Mouse (Mus musculus): ENCODE data around the gene Ctdnep1. TPM values are rescaled to one million over a fixed set of nuclear protein-coding genes. Genes with fewer than 3 reads are reported as not detected.
A peak's percentile ranks its signal among the peaks of the same experiment; 100 is the strongest.

The Ctdnep1 gene
- 100 to 1,000 TPM; 217 to 261 TPM for total RNA-seq (2021)
- long read RNA-seq, experiment 1, transcript Ctdnep1-201 (8 exons, 1,627 nt): major isoform, 35 of 52 reads
- long read RNA-seq, experiment 1, partial matches to known transcripts: 3 of 52 reads
- long read RNA-seq, experiment 1, other reads (novel, unspliced or antisense): 14 of 52 reads
- long read RNA-seq, experiment 2, transcript Ctdnep1-201 (8 exons, 1,627 nt): major isoform, 43 of 63 reads
- long read RNA-seq, experiment 2, partial matches to known transcripts: 16 of 63 reads
- long read RNA-seq, experiment 2, other reads (novel, unspliced or antisense): 4 of 63 reads

GRCm38 (mm10) chr11:69981141-69981762 lies at the start of gene Ctdnep1:
TSS of gene Ctdnep1 (plus strand) at chr11:69981156.
- TF ChIP-seq CTCF (IDR thresholded peaks at IDR 0.05): no peak
- DNase-seq: peak; percentile 64
- intact Hi-C loops (cut with DNase I): no loop called here
- peak within 1 kb of the TSS; percentile 92 for H3K4me3 ChIP-seq
- H3K27ac ChIP-seq: peak within 1 kb of the TSS; percentile 99

- H3K4me3 ChIP-seq: no peak overlapping the region
- intact Hi-C loops (cut with DNase I): loop anchor here (5.0 kb wide), 1 partner anchor 71 kb away; the partner anchor contains the start of gene Dvl2
- no peak for TF ChIP-seq CTCF (IDR thresholded peaks at IDR 0.05)
- DNase-seq: no peak
- no peak overlapping the region for H3K27ac ChIP-seq
Measured at GRCm38 (mm10) chr11:69931769-69932168, 49.2 kb upstream of the Ctdnep1 start.

DNA sequence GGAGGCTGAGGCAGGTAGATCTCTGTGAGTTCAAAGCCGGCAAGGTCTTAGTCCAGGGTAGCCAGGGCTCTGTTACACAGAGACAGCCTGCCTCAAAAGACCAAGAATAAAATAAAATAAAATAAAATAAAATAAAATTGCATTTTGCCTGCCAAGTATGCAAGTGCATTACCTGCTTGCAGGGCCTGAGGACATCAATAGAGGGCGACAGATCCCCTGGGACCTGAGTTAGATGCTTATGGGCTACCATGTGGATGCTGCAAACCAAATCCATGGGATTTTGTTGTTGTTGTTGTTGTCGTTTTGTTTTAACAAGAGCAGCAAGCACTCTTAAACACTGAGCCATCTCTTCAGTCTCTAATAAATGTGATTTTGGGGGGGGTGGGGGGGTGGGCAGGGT lies 48.7 kb upstream of the Ctdnep1 start:
- no peak for DNase-seq
- peak; percentile 47 for TF ChIP-seq CTCF (IDR thresholded peaks at IDR 0.05)
- intact Hi-C loops (cut with DNase I): loop anchor here (5.0 kb wide), 1 partner anchor 70 kb away; the partner anchor contains the start of gene Dvl2
- H3K4me3 ChIP-seq: no peak overlapping the region
- no peak overlapping the region for H3K27ac ChIP-seq

DNA sequence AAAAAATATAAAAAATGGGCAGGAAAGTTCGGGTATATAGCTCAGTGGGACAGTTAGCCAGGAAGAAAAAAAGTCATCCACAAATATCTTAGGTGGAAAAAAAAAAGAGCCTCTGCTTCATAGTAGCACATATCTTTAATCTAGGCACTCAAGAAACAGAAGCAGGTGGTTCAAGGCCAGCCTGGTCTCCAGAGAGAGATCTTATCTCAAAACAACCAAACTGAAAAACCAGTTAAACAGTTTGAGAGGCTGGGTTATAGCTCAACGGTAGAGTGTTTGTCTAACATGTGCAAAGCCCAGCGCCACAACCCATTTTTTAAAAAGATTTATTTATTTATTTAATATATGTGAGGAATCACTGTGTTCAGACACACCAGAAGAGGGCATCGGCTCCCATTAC lies 47.9 kb upstream of the Ctdnep1 start:
- no peak for DNase-seq
- H3K4me3 ChIP-seq: no peak overlapping the region
- no peak overlapping the region for H3K27ac ChIP-seq
- intact Hi-C loops (cut with DNase I): loop anchor here (5.0 kb wide), 1 partner anchor 69 kb away; the partner anchor contains the start of gene Dvl2
- no peak for TF ChIP-seq CTCF (IDR thresholded peaks at IDR 0.05)

GRCm38 (mm10) chr11:69934169-69934568 lies 46.8 kb upstream of the Ctdnep1 start:
- peak; percentile 96 for DNase-seq
- peak overlapping the region; percentile 83 for H3K27ac ChIP-seq
- peak; percentile 98; the same call in 1 of the 2 replicates for TF ChIP-seq CTCF (IDR thresholded peaks at IDR 0.05)
- peak overlapping the region; percentile 54 for H3K4me3 ChIP-seq
- intact Hi-C loops (cut with DNase I): loop anchor here (1.0 to 5.0 kb wide), 2 partner anchors 15 to 68 kb away; partner anchors contain the start of gene Dvl2

- peak overlapping the region; percentile 54 for H3K4me3 ChIP-seq
- intact Hi-C loops (cut with DNase I): loop anchor here (1.0 to 5.0 kb wide), 2 partner anchors 15 to 68 kb away; partner anchors contain the start of gene Dvl2
- no peak for TF ChIP-seq CTCF (IDR thresholded peaks at IDR 0.05)
- peak overlapping the region; percentile 83 for H3K27ac ChIP-seq
- DNase-seq: no peak
Measured at GRCm38 (mm10) chr11:69934681-69935080, 46.3 kb upstream of the Ctdnep1 start.

DNA sequence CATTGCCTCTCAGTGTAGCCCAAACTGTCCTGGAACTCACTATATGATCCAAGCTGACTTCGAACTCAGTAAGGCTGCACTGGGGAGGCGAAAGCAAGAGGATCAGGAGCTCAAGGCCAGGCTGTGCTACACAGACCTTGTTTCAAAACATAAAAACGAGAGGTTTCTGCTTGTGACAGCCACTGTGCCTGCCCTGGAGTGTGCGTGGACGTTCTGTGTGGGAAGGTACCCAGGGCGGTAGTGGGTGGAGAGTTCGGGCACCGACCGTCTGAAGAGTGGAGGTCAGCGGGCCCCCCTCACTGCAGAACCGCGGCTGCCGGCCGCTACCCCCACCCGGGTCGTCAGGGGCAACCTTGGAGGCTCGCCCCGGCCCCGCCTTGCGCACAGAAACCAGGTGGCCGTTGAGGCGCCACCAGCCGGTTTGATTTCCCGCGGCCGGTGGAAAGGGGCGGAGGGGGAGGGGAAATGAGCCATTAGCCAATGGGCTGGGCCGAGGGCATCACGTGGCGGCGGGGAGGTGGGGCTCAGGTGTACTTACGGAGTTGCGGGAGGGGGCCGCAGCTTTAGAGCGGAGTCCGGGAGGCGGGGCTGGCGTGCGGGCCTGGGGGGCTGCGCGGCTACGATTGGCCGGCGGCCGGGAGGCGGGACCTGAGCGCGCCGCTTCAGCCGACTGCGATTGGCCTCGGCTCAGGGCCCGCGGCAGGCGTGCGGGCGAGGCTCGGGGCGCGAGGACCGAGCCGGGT lies 45.6 kb upstream of the Ctdnep1 start, which contains the start of gene Ybx2:
TSS of gene Ybx2 (plus strand) at position 660 of the 743 bp plus-strand sequence.
- DNase-seq: peak; percentile 95
- Histone ChIP-seq H3K4me3 (peak within 1 kb of the TSS; percentile 77), H3K27ac (peak within 1 kb of the TSS; percentile 83)
- peak; percentile 10; the same call in 1 of the 2 replicates for TF ChIP-seq CTCF (IDR thresholded peaks at IDR 0.05)
- intact Hi-C loops (cut with DNase I): no loop called here

- TF ChIP-seq CTCF (IDR thresholded peaks at IDR 0.05): no peak
- Histone ChIP-seq H3K27ac (peak overlapping the region; percentile 83), H3K4me3 (peak overlapping the region; percentile 77)
- intact Hi-C loops (cut with DNase I): no loop called here
- no peak for DNase-seq
Measured at GRCm38 (mm10) chr11:69936156-69936555, 44.8 kb upstream of the Ctdnep1 start.

DNA sequence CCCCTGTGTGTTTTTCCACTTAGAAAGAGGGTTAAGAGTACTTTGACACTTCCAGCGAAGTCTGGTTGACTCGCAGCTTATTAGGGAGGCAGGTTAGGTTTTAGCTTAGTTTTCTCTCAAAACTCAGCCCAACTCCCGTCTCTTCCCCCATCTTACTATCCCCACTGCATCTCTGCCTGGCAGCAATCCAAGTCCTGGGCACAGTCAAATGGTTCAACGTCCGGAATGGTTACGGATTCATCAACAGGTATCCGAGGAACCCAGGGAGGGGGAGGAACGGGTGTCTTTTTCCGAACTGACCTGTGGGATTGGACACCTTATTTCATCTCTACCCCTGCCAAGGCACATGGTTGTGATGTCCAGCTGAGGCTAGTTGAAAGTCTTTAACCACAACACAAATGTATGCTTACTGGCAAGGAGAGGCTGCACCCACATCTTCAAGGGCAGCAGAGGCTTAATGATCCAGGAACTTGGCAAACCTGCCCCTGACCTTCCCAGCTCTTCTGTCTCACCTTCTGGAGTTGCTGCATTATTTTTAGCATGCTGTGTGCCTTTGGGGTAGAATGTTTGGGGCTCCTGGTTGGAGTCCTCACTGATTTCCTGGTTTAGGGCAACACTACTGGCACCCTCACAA lies 44.1 kb upstream of the Ctdnep1 start:
- Histone ChIP-seq H3K27ac (peak overlapping the region; percentile 83), H3K4me3 (peak overlapping the region; percentile 77)
- TF ChIP-seq CTCF (IDR thresholded peaks at IDR 0.05): no peak
- intact Hi-C loops (cut with DNase I): no loop called here
- peak; percentile 45 for DNase-seq

DNA sequence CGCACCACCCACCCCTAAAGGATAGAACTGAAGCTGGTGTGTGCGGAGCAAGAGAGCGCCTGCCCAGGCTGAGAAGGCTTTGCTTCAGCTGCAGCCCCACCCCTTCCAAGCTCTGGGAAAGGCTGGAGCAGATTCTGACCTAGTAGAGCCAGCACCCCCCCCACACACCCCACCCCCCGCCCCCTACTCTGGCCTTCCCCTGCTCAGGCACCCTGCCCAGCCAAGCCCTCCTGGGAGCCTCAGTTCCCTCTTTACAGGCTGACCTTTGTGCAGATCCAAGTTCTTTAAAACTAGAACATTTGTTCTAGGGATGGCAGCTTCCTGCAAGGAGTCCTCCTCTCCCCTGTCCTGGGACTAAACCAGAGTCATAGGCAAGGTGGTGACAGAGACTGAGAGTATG lies 43.6 kb upstream of the Ctdnep1 start:
- Histone ChIP-seq H3K4me3 (peak overlapping the region; percentile 77), H3K27ac (peak overlapping the region; percentile 83)
- no peak for TF ChIP-seq CTCF (IDR thresholded peaks at IDR 0.05)
- intact Hi-C loops (cut with DNase I): no loop called here
- DNase-seq: peak; percentile 85

DNA sequence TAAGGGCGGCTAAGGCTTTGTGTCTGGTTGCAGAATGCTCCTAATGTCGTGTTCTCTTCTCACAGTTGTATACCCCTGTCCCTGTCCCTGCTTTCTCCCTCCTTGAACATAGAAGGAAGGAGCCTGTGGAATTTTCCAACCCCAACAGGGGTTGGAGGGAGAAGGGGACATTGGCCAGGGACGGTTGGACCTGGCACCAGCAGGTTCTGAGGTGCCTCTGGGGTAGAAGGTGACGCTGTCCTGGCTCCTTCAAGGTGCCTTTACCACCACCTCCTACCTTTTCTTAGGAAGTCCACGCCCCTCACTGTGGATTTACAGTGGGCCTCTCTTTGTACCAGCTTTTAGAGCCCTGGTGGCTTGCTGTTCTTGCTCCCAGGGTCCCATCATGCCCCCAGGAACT lies 43.1 kb upstream of the Ctdnep1 start:
- TF ChIP-seq CTCF (IDR thresholded peaks at IDR 0.05): no peak
- DNase-seq: no peak
- Histone ChIP-seq H3K27ac (peak overlapping the region; percentile 83), H3K4me3 (no peak overlapping the region; the same call in 1 of the 2 replicates)
- intact Hi-C loops (cut with DNase I): no loop called here

GRCm38 (mm10) chr11:69938401-69938979 lies 42.5 kb upstream of the Ctdnep1 start:
- no peak for DNase-seq
- H3K27ac ChIP-seq: peak overlapping the region; percentile 83
- intact Hi-C loops (cut with DNase I): no loop called here
- no peak for TF ChIP-seq CTCF (IDR thresholded peaks at IDR 0.05)
- H3K4me3 ChIP-seq: no peak overlapping the region
